13 mouse cellular contexts compared by ENCODE assay signal in the genomic region with DNA sequence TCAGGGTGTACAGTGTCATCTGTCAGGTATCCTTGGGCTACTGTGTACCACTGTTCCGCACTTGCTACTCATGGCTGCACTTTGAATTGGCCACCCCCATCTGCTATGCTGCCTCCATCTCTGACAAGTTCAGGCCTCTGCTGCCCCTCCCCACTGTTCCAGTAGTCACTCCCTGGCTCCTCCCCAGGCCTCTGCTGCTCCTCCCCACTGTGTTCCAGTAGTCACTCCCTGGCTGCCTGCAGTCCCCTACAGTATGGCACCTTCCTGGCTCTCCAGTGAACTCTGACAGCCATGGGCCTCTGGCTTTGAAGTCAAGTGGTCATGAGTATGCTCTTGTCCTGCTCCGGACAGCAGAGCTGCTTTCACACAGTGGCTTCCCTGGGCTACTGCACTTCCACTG. TPM values are rescaled to one million over a fixed set of nuclear protein-coding genes. Genes with fewer than 3 reads are reported as not detected.
A peak's percentile ranks its signal among the peaks of the same experiment; 100 is the strongest.
DNase-seq lines count a peak whose midpoint lies in the region; ATAC-seq and TF ChIP-seq lines count a peak whose summit lies in the region.
"Had no signal": no experiment of that assay in that cellular context is flagged by ENCODE, and none has a peak within 500 bp of the region (broad histone marks: within the 10 kb centered on the region; RNA-seq: fewer than 3 reads in every experiment).

No protein-coding gene starts in this region.

- 0 out of 2 replicates have a peak, but pooled peaks cover 3% of the 10 kb centered on the region for H3K4me1 ChIP-seq in kidney, embryonic 16.5 days (ENCODE audit: insufficient read depth, low read length)
- H3K4me1 ChIP-seq in lung, postnatal 0 days (ENCODE audit: insufficient read depth, low read depth, low read length), result no peaks in the 10 kb centered on the region

- peak; percentile 16; the same call in 1 of the 2 replicates for ATAC-seq in kidney, embryonic 16.5 days (ENCODE audit: low FRiP score, low TSS enrichment)
- peak; percentile 64 for ATAC-seq in lung, postnatal 0 days
- ATAC-seq: inflammation-experienced regulatory T-cells, adult 6 months had no signal

- H3K27me3 ChIP-seq in kidney, embryonic 16.5 days (ENCODE audit: insufficient read depth, low read length), result no peaks in the 10 kb centered on the region
- H3K27me3 ChIP-seq in lung, postnatal 0 days (replicated peaks; ENCODE audit: insufficient read depth, low read length), result no peaks in the 10 kb centered on the region

- peak; percentile 38 to 51 for DNase-seq in adrenal gland, postnatal 36 days
- DNase-seq in adrenal gland, adult 18-20 months (ENCODE audit: low spot score in 2 of 2), result no peak
- DNase-seq in kidney, postnatal 14 days, result no peak
- DNase-seq in MN1 (ENCODE audit: low spot score), result peak; percentile 49
- DNase-seq in lung, postnatal 0 days (ENCODE audit: low spot score), result peak; percentile 36
- DNase-seq in Muller cell, postnatal 12 days (ENCODE audit: inconsistent ontology term), result no peak
- DNase-seq in spleen, postnatal 10 days (ENCODE audit: low spot score in 2 of 2), result no peak
- DNase-seq: adrenal gland, postnatal 25 days; gastrocnemius, postnatal 14 days; thymus, postnatal 25 days had no signal

- no peak overlapping the region for H3K4me2 ChIP-seq in kidney, embryonic 16.5 days (replicated peaks; ENCODE audit: low read depth, low read length)
- H3K4me2 ChIP-seq in lung, postnatal 0 days (replicated peaks; ENCODE audit: low read depth, low read length), result no peak overlapping the region

- H3K36me3 ChIP-seq in kidney, embryonic 16.5 days (ENCODE audit: insufficient read depth, low read length), result peaks cover 26% of the 10 kb centered on the region
- peaks cover 9% of the 10 kb centered on the region for H3K36me3 ChIP-seq in lung, postnatal 0 days (ENCODE audit: insufficient read depth, low read length)

- no peak overlapping the region for H3K27ac ChIP-seq in kidney, embryonic 16.5 days (ENCODE audit: low read length)
- no peak overlapping the region for H3K27ac ChIP-seq in lung, postnatal 0 days (ENCODE audit: low read length)
- H3K27ac ChIP-seq: liver, embryonic 14.5 days had no signal

- H3K9ac ChIP-seq in kidney, embryonic 16.5 days (replicated peaks; ENCODE audit: low read length), result no peak overlapping the region
- no peak overlapping the region for H3K9ac ChIP-seq in lung, postnatal 0 days (replicated peaks; ENCODE audit: low read depth)
- H3K9ac ChIP-seq: liver, embryonic 14.5 days had no signal

- no peak for TF ChIP-seq EP300 in lung, postnatal 0 days (IDR thresholded peaks at IDR 0.05)

- TF ChIP-seq CTCF in lung, postnatal 0 days (IDR thresholded peaks at IDR 0.05), result no peak

- H3K4me3 ChIP-seq in kidney, embryonic 16.5 days (ENCODE audit: low read length), result no peak overlapping the region
- no peak overlapping the region for H3K4me3 ChIP-seq in lung, postnatal 0 days (ENCODE audit: low read depth, low read length)

- H3K9me3 ChIP-seq in kidney, embryonic 16.5 days (ENCODE audit: low read length), result no peaks in the 10 kb centered on the region
- no peaks in the 10 kb centered on the region for H3K9me3 ChIP-seq in lung, postnatal 0 days (ENCODE audit: low read length)

- 78% methylated on average over 2 of the region's 2 CpGs for WGBS in kidney, embryonic 16.5 days
- 28% methylated on average over 2 of the region's 2 CpGs for WGBS in lung, postnatal 0 days

RNA-seq across cellular contexts. Expression of a gene that starts 19.2 kb away (rescaled TPM):
- 10 to 100 TPM; 66.5 to 84.0 TPM for total RNA-seq in adrenal gland, postnatal 36 days (2021)
- 10 to 100 TPM; 74.0 to 89.9 TPM for total RNA-seq in adrenal gland, adult 18-20 months (2021)
- polyA plus RNA-seq in kidney, embryonic 16.5 days (2015; fragmentation: Nextera tagmentation; extraction: Ambion mirVana), result 97.4 and 103 TPM in 2 replicates
- polyA plus RNA-seq in lung, postnatal 0 days (2015; fragmentation: Nextera tagmentation; extraction: Ambion mirVana), result 54.5 TPM in 2 replicates

RNA-seq across cellular contexts. Expression of a gene that starts 44.8 kb away (rescaled TPM):
- 10 to 100 TPM; 13.8 to 16.7 TPM for total RNA-seq in adrenal gland, postnatal 36 days (2021)
- total RNA-seq in adrenal gland, adult 18-20 months (2021), result 10 to 100 TPM; 13.3 to 14.2 TPM
- 34.7 and 39.3 TPM in 2 replicates for polyA plus RNA-seq in kidney, embryonic 16.5 days (2015; fragmentation: Nextera tagmentation; extraction: Ambion mirVana)
- 18.9 and 21.5 TPM in 2 replicates for polyA plus RNA-seq in lung, postnatal 0 days (2015; fragmentation: Nextera tagmentation; extraction: Ambion mirVana)

RNA-seq across cellular contexts. Expression of a gene that starts 56.0 kb away (rescaled TPM):
- total RNA-seq in adrenal gland, postnatal 36 days (2021), result 10 to 100 TPM; 35.8 to 43.0 TPM
- 10 to 100 TPM; 30.0 to 32.5 TPM for total RNA-seq in adrenal gland, adult 18-20 months (2021)
- polyA plus RNA-seq in kidney, embryonic 16.5 days (2015; fragmentation: Nextera tagmentation; extraction: Ambion mirVana), result 45.5 and 49.1 TPM in 2 replicates
- polyA plus RNA-seq in lung, postnatal 0 days (2015; fragmentation: Nextera tagmentation; extraction: Ambion mirVana), result 19.0 and 21.2 TPM in 2 replicates

RNA-seq across cellular contexts. Expression of a gene that starts 57.4 kb away (rescaled TPM):
- total RNA-seq in adrenal gland, postnatal 36 days (2021), result 10 to 100 TPM; 16.7 to 20.2 TPM
- 10 to 100 TPM; 18.1 to 22.0 TPM for total RNA-seq in adrenal gland, adult 18-20 months (2021)
- polyA plus RNA-seq in kidney, embryonic 16.5 days (2015; fragmentation: Nextera tagmentation; extraction: Ambion mirVana), result 41.4 and 43.5 TPM in 2 replicates
- polyA plus RNA-seq in lung, postnatal 0 days (2015; fragmentation: Nextera tagmentation; extraction: Ambion mirVana), result 18.2 and 21.6 TPM in 2 replicates

RNA-seq across cellular contexts. Expression of a gene that starts 58.5 kb away (rescaled TPM):
- total RNA-seq in adrenal gland, postnatal 36 days (2021), result 100 to 1,000 TPM; 436 to 474 TPM
- total RNA-seq in adrenal gland, adult 18-20 months (2021), result 100 to 1,000 TPM; 384 to 411 TPM
- polyA plus RNA-seq in kidney, embryonic 16.5 days (2015; fragmentation: Nextera tagmentation; extraction: Ambion mirVana), result 499 and 566 TPM in 2 replicates
- 575 and 592 TPM in 2 replicates for polyA plus RNA-seq in lung, postnatal 0 days (2015; fragmentation: Nextera tagmentation; extraction: Ambion mirVana)

Comparison
In these comparisons a context has a peak if more than half of its experiments do, and no peak if none do; other contexts are left out.
1. DNase-seq: peak in adrenal gland, postnatal 36 days (2 of 2), MN1 (single experiment) and lung, postnatal 0 days (single experiment); none in adrenal gland, adult 18-20 months (0 of 2), kidney, postnatal 14 days (single experiment), Muller cell, postnatal 12 days (single experiment) and spleen, postnatal 10 days (0 of 2).